In the genomic region with DNA sequence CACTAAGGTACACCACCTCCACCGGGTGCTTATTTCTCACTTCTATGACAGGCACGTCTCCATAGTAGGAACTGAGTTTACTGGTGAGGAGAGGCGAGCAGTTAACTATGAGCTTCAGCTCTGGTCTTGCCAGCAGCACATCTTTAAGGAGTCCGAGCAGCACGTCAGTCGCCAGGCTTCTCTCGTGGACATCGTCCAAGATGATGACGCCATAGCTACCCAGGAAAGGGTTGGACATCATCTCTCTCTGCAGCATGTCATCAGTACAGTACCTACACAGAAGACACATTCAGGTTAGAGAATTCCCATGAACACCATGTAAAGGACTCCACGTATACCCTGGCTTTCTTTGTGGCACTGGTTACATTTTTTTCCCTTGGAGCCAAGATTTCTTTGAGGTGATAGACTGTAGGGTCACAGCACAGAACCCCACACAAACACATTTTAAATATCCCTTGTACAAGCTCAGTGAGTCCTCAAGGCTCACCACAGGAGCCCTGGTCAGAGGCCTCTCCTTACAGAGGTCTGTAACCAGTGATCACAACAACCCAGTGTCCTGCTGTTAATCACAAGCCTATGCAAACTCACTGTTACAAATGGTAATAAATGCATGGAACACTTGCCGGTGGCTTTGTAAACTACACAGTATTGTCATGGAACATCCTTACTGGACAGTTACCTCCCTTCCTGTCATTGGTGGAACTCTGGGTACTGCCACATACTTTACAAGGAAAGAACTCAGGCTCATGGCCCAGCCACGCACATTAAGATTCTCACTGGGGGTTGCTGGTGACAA, we compare ENCODE assay signal across 23 mouse cellular contexts. TPM values are rescaled to one million over a fixed set of nuclear protein-coding genes. Genes with fewer than 3 reads are reported as not detected.
DNase-seq lines count a peak whose midpoint lies in the region; ATAC-seq lines count a peak whose summit lies in the region.
"Had no signal": no experiment of that assay in that cellular context is flagged by ENCODE, and none has a peak within 500 bp of the region (broad histone marks: within the 10 kb centered on the region; RNA-seq: fewer than 3 reads in every experiment).

No protein-coding gene starts in this region.

- H3K4me2 ChIP-seq in forebrain, embryonic 16.5 days (ENCODE audit: low read length): no peak overlapping the region
- no peak overlapping the region for H3K4me2 ChIP-seq in forebrain, embryonic 12.5 days
- no peak overlapping the region for H3K4me2 ChIP-seq in heart, embryonic 15.5 days
- no peak overlapping the region for H3K4me2 ChIP-seq in heart, embryonic 12.5 days
- H3K4me2 ChIP-seq in neural tube, embryonic 14.5 days (ENCODE audit: low read depth, low read length): no peak overlapping the region
- H3K4me2 ChIP-seq: hindbrain, embryonic 12.5 days; limb, embryonic 15.5 days; liver, embryonic 13.5 days; stomach, embryonic 15.5 days had no signal

- WGBS in forebrain, embryonic 16.5 days: 78% methylated on average over 12 of the region's 12 CpGs
- WGBS in forebrain, embryonic 12.5 days: 94% methylated on average over 12 of the region's 12 CpGs
- WGBS in heart, embryonic 15.5 days: 78% methylated on average over 12 of the region's 12 CpGs
- 89% methylated on average over 12 of the region's 12 CpGs for WGBS in heart, embryonic 12.5 days
- WGBS in neural tube, embryonic 14.5 days: 87% methylated on average over 12 of the region's 12 CpGs

- peak overlapping the region; percentile 11; the same call in 1 of the 2 replicates for H3K27ac ChIP-seq in forebrain, embryonic 16.5 days (ENCODE audit: low read length)
- no peak overlapping the region for H3K27ac ChIP-seq in forebrain, embryonic 12.5 days
- peak overlapping the region; percentile 85; the same call in 1 of the 2 replicates for H3K27ac ChIP-seq in heart, embryonic 15.5 days
- no peak overlapping the region for H3K27ac ChIP-seq in heart, embryonic 12.5 days (ENCODE audit: poor library complexity, severe bottlenecking)
- peak overlapping the region; percentile 5; the same call in 1 of the 2 replicates for H3K27ac ChIP-seq in neural tube, embryonic 14.5 days (ENCODE audit: low read depth, low read length)
- H3K27ac ChIP-seq: hindbrain, embryonic 12.5 days; limb, embryonic 10.5 days; limb, embryonic 15.5 days; liver, embryonic 13.5 days; stomach, embryonic 15.5 days had no signal

- H3K4me1 ChIP-seq in forebrain, embryonic 16.5 days (replicated peaks; ENCODE audit: control insufficient read depth, insufficient read depth, low read length): peaks cover 20% of the 10 kb centered on the region
- H3K4me1 ChIP-seq in forebrain, embryonic 12.5 days: no peaks in the 10 kb centered on the region
- H3K4me1 ChIP-seq in heart, embryonic 15.5 days (replicated peaks): peaks cover 37% of the 10 kb centered on the region
- peaks cover 41% of the 10 kb centered on the region for H3K4me1 ChIP-seq in heart, embryonic 12.5 days (replicated peaks)
- H3K4me1 ChIP-seq in neural tube, embryonic 14.5 days (ENCODE audit: control insufficient read depth, insufficient read depth, low read length): no peaks in the 10 kb centered on the region
- H3K4me1 ChIP-seq: hindbrain, embryonic 12.5 days; liver, embryonic 13.5 days had no signal

- H3K9me3 ChIP-seq in forebrain, embryonic 16.5 days (ENCODE audit: control insufficient read depth, low read length): no peaks in the 10 kb centered on the region
- no peaks in the 10 kb centered on the region for H3K9me3 ChIP-seq in forebrain, embryonic 12.5 days
- no peaks in the 10 kb centered on the region for H3K9me3 ChIP-seq in heart, embryonic 15.5 days (replicated peaks)
- H3K9me3 ChIP-seq in heart, embryonic 12.5 days (replicated peaks): no peaks in the 10 kb centered on the region
- H3K9me3 ChIP-seq in neural tube, embryonic 14.5 days (ENCODE audit: control insufficient read depth, low read length): no peaks in the 10 kb centered on the region
- H3K9me3 ChIP-seq: hindbrain, embryonic 12.5 days; limb, embryonic 10.5 days; limb, embryonic 15.5 days; liver, embryonic 13.5 days; stomach, embryonic 15.5 days had no signal

- no peaks in the 10 kb centered on the region for H3K27me3 ChIP-seq in forebrain, embryonic 16.5 days (replicated peaks; ENCODE audit: control insufficient read depth, insufficient read depth, low read length)
- H3K27me3 ChIP-seq in forebrain, embryonic 12.5 days: no peaks in the 10 kb centered on the region
- no peaks in the 10 kb centered on the region for H3K27me3 ChIP-seq in heart, embryonic 15.5 days
- H3K27me3 ChIP-seq in heart, embryonic 12.5 days (replicated peaks): no peaks in the 10 kb centered on the region
- H3K27me3 ChIP-seq in neural tube, embryonic 14.5 days (ENCODE audit: control insufficient read depth, insufficient read depth, low read length): no peaks in the 10 kb centered on the region
- H3K27me3 ChIP-seq: hindbrain, embryonic 12.5 days; limb, embryonic 15.5 days; liver, embryonic 13.5 days; stomach, embryonic 15.5 days had no signal

- peaks cover 3% of the 10 kb centered on the region for H3K36me3 ChIP-seq in forebrain, embryonic 16.5 days (ENCODE audit: control insufficient read depth, insufficient read depth)
- peaks cover 41% of the 10 kb centered on the region for H3K36me3 ChIP-seq in forebrain, embryonic 12.5 days (replicated peaks)
- peaks cover 8% of the 10 kb centered on the region; the same call in 1 of the 2 replicates for H3K36me3 ChIP-seq in heart, embryonic 15.5 days
- H3K36me3 ChIP-seq in heart, embryonic 12.5 days: peaks cover 25% of the 10 kb centered on the region
- H3K36me3 ChIP-seq in neural tube, embryonic 14.5 days (ENCODE audit: control insufficient read depth, insufficient read depth, low read length): peaks cover 9% of the 10 kb centered on the region; the same call in 1 of the 2 replicates

- H3K9ac ChIP-seq in forebrain, embryonic 16.5 days (replicated peaks; ENCODE audit: low read depth, low read length): no peak overlapping the region
- no peak overlapping the region for H3K9ac ChIP-seq in forebrain, embryonic 12.5 days
- no peak overlapping the region for H3K9ac ChIP-seq in heart, embryonic 15.5 days
- no peak overlapping the region for H3K9ac ChIP-seq in heart, embryonic 12.5 days
- no peak overlapping the region for H3K9ac ChIP-seq in neural tube, embryonic 14.5 days (replicated peaks; ENCODE audit: low read depth, low read length)
- H3K9ac ChIP-seq: forebrain, postnatal 0 days; hindbrain, embryonic 12.5 days; limb, embryonic 15.5 days; liver, embryonic 13.5 days; stomach, embryonic 15.5 days had no signal

- no peak for ATAC-seq in forebrain, embryonic 16.5 days
- ATAC-seq in forebrain, embryonic 12.5 days (ENCODE audit: low FRiP score): no peak
- no peak for ATAC-seq in heart, embryonic 15.5 days (replicated peaks; ENCODE audit: insufficient number of reproducible peaks, insufficient read depth, low FRiP score, low read depth)
- no peak for ATAC-seq in heart, embryonic 12.5 days (ENCODE audit: insufficient number of reproducible peaks, low FRiP score)
- no peak for ATAC-seq in neural tube, embryonic 14.5 days (ENCODE audit: low read depth)
- ATAC-seq: intestine, postnatal 0 days; lung, postnatal 0 days had no signal

- no peak for DNase-seq in neural tube, embryonic 10.5 days (ENCODE audit: extremely low spot score, low spot score)
- DNase-seq: adrenal gland, adult 8-10 months; B cell, adult 2 months; gastrocnemius, postnatal 10 days; kidney, adult 9 months; kidney, postnatal 10 days; layer of hippocampus, postnatal 36 days; liver, embryonic 13.5 days; lung, adult 18-20 months; right cerebral cortex, postnatal 25 days had no signal

- H3K4me3 ChIP-seq in forebrain, embryonic 16.5 days (replicated peaks; ENCODE audit: low read length): no peak overlapping the region
- H3K4me3 ChIP-seq in forebrain, embryonic 12.5 days (replicated peaks): no peak overlapping the region
- H3K4me3 ChIP-seq in heart, embryonic 15.5 days: no peak overlapping the region
- no peak overlapping the region for H3K4me3 ChIP-seq in heart, embryonic 12.5 days
- H3K4me3 ChIP-seq in neural tube, embryonic 14.5 days (ENCODE audit: low read depth, low read length): no peak overlapping the region
- H3K4me3 ChIP-seq: erythroblast, embryonic 14.5 days; hindbrain, embryonic 12.5 days; limb, embryonic 10.5 days; limb, embryonic 15.5 days; liver, embryonic 13.5 days; stomach, embryonic 15.5 days had no signal

RNA-seq across cellular contexts. Expression of a gene that starts 32.9 kb away (rescaled TPM):
- polyA plus RNA-seq in forebrain, embryonic 16.5 days (2015; fragmentation: Nextera tagmentation; extraction: Ambion mirVana): 51.5 and 57.6 TPM in 2 replicates
- 39.2 and 40.3 TPM in 2 replicates for polyA plus RNA-seq in forebrain, embryonic 12.5 days (2016; fragmentation: Nextera tagmentation; extraction: Ambion mirVana)
- polyA plus RNA-seq in heart, embryonic 15.5 days (2015; fragmentation: Nextera tagmentation; extraction: Ambion mirVana): 27.9 and 31.1 TPM in 2 replicates
- 34.6 and 37.5 TPM in 2 replicates for polyA plus RNA-seq in heart, embryonic 12.5 days (2016; fragmentation: Nextera tagmentation; extraction: Ambion mirVana)
- polyA plus RNA-seq in neural tube, embryonic 14.5 days (2014; fragmentation: Nextera tagmentation; extraction: Ambion mirVana): 65.6 and 67.3 TPM in 2 replicates

RNA-seq across cellular contexts. Expression of a gene that starts 33.6 kb away (rescaled TPM):
- polyA plus RNA-seq in forebrain, embryonic 16.5 days (2015; fragmentation: Nextera tagmentation; extraction: Ambion mirVana): 110 and 115 TPM in 2 replicates
- 160 and 161 TPM in 2 replicates for polyA plus RNA-seq in forebrain, embryonic 12.5 days (2016; fragmentation: Nextera tagmentation; extraction: Ambion mirVana)
- 82.7 and 84.2 TPM in 2 replicates for polyA plus RNA-seq in heart, embryonic 15.5 days (2015; fragmentation: Nextera tagmentation; extraction: Ambion mirVana)
- polyA plus RNA-seq in heart, embryonic 12.5 days (2016; fragmentation: Nextera tagmentation; extraction: Ambion mirVana): 92.1 and 95.2 TPM in 2 replicates
- 85.2 and 94.3 TPM in 2 replicates for polyA plus RNA-seq in neural tube, embryonic 14.5 days (2014; fragmentation: Nextera tagmentation; extraction: Ambion mirVana)

RNA-seq across cellular contexts. Expression of a gene that starts 33.9 kb away (rescaled TPM):
- 3.0 and 3.3 TPM in 2 replicates for polyA plus RNA-seq in forebrain, embryonic 16.5 days (2015; fragmentation: Nextera tagmentation; extraction: Ambion mirVana)
- polyA plus RNA-seq in forebrain, embryonic 12.5 days (2016; fragmentation: Nextera tagmentation; extraction: Ambion mirVana): 1.5 TPM in 2 replicates
- polyA plus RNA-seq in heart, embryonic 15.5 days (2015; fragmentation: Nextera tagmentation; extraction: Ambion mirVana): 0.18 and 0.19 TPM in 2 replicates
- polyA plus RNA-seq in heart, embryonic 12.5 days (2016; fragmentation: Nextera tagmentation; extraction: Ambion mirVana): 0.37 TPM in 1 of 2 replicates, not detected in the other
- polyA plus RNA-seq in neural tube, embryonic 14.5 days (2014; fragmentation: Nextera tagmentation; extraction: Ambion mirVana): 2.0 and 3.7 TPM in 2 replicates
- polyA plus RNA-seq: erythroblast, embryonic 14.5 days; limb, embryonic 15.5 days; liver, embryonic 13.5 days had no signal

RNA-seq across cellular contexts. Expression of a gene that starts 39.8 kb away (rescaled TPM):
- 50.8 and 51.0 TPM in 2 replicates for polyA plus RNA-seq in forebrain, embryonic 16.5 days (2015; fragmentation: Nextera tagmentation; extraction: Ambion mirVana)
- polyA plus RNA-seq in forebrain, embryonic 12.5 days (2016; fragmentation: Nextera tagmentation; extraction: Ambion mirVana): 55.7 and 60.5 TPM in 2 replicates
- 30.4 and 31.3 TPM in 2 replicates for polyA plus RNA-seq in heart, embryonic 15.5 days (2015; fragmentation: Nextera tagmentation; extraction: Ambion mirVana)
- polyA plus RNA-seq in heart, embryonic 12.5 days (2016; fragmentation: Nextera tagmentation; extraction: Ambion mirVana): 30.5 and 31.9 TPM in 2 replicates
- polyA plus RNA-seq in neural tube, embryonic 14.5 days (2014; fragmentation: Nextera tagmentation; extraction: Ambion mirVana): 35.0 and 41.0 TPM in 2 replicates

Comparison
In these comparisons a context has a peak if more than half of its experiments do, and no peak if none do; other contexts are left out.
1. H3K27ac ChIP-seq: peak in forebrain, embryonic 16.5 days (single experiment), heart, embryonic 15.5 days (single experiment) and neural tube, embryonic 14.5 days (single experiment); none in forebrain, embryonic 12.5 days (single experiment) and heart, embryonic 12.5 days (single experiment).